Mouse (Mus musculus): ENCODE measurements around the gene Snta1.

The Snta1 gene

GRCm38 (mm10) chr2:154372842-154373500 lies 34.9 kb downstream of the Snta1 start, which contains the start of gene Cdk5rap1:
Gene Cdk5rap1 (minus strand): TSS chr2:154373010.
- peak; percentile 39 for DNase-seq (ENCODE audit: low read depth)

GRCm38 (mm10) chr2:154372151-154372829 lies 35.6 kb downstream of the Snta1 start:
- DNase-seq (ENCODE audit: low read depth): peak; percentile 93

- no peak for DNase-seq (ENCODE audit: low read depth)
These were observed 40.4 kb downstream of the Snta1 start for GRCm38 (mm10) chr2:154367510-154367909.

DNA sequence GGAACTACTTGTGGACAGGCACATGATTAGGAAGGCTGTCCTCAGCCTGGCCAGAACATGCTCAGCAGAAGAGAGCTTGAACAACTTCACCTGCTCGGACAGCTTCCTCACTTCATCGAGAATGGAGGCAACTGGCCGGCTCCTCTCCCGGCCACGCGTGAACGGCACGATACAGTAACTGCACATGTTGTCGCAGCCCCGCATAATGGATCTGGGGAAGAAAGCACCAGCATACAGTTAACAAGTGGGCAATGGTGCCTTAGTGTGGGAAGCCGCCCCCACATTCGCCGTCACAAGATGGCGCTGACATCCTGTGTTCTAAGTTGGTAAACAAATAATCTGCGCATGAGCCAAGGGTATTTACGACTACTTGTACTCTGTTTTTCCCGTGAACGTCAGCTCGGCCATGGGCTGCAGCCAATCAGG lies 53.9 kb downstream of the Snta1 start:
- peak; percentile 44 for DNase-seq (ENCODE audit: low read depth)

GRCm38 (mm10) chr2:154348152-154348551 lies 59.7 kb downstream of the Snta1 start:
- no peak for DNase-seq (ENCODE audit: low read depth)

DNA sequence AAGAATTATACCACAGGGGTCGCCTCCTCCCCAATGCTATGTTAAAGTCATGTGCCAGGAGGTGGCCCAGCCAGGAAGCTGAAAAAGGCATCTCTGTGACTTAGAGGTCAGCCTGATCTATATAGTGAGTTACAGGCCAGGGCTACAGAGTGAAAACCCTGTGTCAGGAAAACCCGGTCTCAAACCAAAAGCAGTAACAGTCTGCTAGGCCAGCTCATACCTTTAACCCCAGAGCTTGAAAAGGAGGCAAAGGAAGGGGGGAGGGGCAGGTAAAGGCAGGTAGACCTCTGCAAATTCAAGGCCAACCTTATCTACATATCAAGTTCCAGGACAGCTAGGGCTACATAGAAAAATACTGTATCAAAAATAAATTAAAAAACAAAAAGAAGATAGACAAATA lies 68.5 kb downstream of the Snta1 start:
- DNase-seq (ENCODE audit: low read depth): no peak

- no peak for DNase-seq (ENCODE audit: low read depth)
These were observed 69.7 kb downstream of the Snta1 start for GRCm38 (mm10) chr2:154338161-154338560.

- no peak for DNase-seq (ENCODE audit: low read depth)
These were observed 72.3 kb downstream of the Snta1 start for GRCm38 (mm10) chr2:154335572-154335971.

DNA sequence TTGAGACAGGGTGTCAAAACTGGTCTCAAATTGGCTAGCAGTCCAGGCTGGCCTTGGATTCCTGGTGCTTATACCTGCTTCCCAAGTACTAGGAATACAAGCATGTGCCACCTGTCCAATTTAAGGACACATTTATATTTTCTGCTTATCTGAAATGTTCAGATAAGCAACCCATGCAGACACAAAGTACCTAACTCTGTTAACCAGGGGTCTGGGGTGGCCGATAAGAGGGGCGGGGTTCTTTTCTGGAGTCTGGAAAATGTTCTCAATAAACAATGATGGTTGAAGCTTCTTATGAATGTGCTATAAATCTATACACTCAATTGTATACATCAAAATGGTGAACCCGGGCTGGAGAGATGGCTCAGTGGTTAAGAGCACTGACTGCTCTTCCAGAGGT lies 81.0 kb downstream of the Snta1 start:
- no peak for DNase-seq (ENCODE audit: low read depth)
